Mouse (Mus musculus) urinary bladder, postnatal 25 days (tissue): Measurements from ENCODE around the gene Gamt.
"Not testable (repeated sequence)": the region's sequence is repeated elsewhere in the genome, so short reads cannot be mapped to it uniquely, and the experiment has no call there.

Source experiments
- DNase-seq: peaks from one replicate; pipeline ENCODE4 v3.0.0; 2022; ENCODE audit warnings: low spot score

The Gamt gene

GRCm38 (mm10) chr10:80258752-80259462 is 1.9 kb downstream of the Gamt start:
- DNase-seq = no peak

GRCm38 (mm10) chr10:80257936-80258335 is 2.9 kb downstream of the Gamt start:
- DNase-seq = no peak

GRCm38 (mm10) chr10:80255881-80256535 is 4.8 kb downstream of the Gamt start:
- DNase-seq = no peak

GRCm38 (mm10) chr10:80254331-80255297 is 6.2 kb downstream of the Gamt start:
- no peak for DNase-seq

- DNase-seq = no peak
Measured at GRCm38 (mm10) chr10:80253551-80253950, 7.3 kb downstream of the Gamt start.

GRCm38 (mm10) chr10:80252493-80253274 is 8.1 kb downstream of the Gamt start:
- DNase-seq = no peak

GRCm38 (mm10) chr10:80252011-80252410 is 8.8 kb downstream of the Gamt start:
- no peak for DNase-seq

GRCm38 (mm10) chr10:80250573-80250972 is 10.2 kb downstream of the Gamt start:
- no peak for DNase-seq

GRCm38 (mm10) chr10:80250059-80250458 is 10.8 kb downstream of the Gamt start:
- DNase-seq = no peak

- peak; percentile 91 for DNase-seq
Measured at GRCm38 (mm10) chr10:80248971-80249640, 11.7 kb downstream of the Gamt start, which contains the start of gene Ndufs7. Gene Ndufs7 (plus strand): TSS chr10:80249121.

- not testable (repeated sequence) for DNase-seq
Measured at GRCm38 (mm10) chr10:80248437-80248836, 12.4 kb downstream of the Gamt start.

GRCm38 (mm10) chr10:80247849-80248248 is 13.0 kb downstream of the Gamt start:
- DNase-seq = no peak

- DNase-seq = peak; percentile 73
Measured at GRCm38 (mm10) chr10:80245600-80245999, 15.2 kb downstream of the Gamt start.

- DNase-seq = no peak
Measured at GRCm38 (mm10) chr10:80244791-80245399, 15.9 kb downstream of the Gamt start.

GRCm38 (mm10) chr10:80242607-80243006 is 18.2 kb downstream of the Gamt start:
- DNase-seq = no peak

GRCm38 (mm10) chr10:80242088-80242487 is 18.7 kb downstream of the Gamt start:
- no peak for DNase-seq

- DNase-seq = no peak
Measured at GRCm38 (mm10) chr10:80239791-80240190, 21.0 kb downstream of the Gamt start.

GRCm38 (mm10) chr10:80238306-80238705 is 22.5 kb downstream of the Gamt start:
- DNase-seq = no peak

- DNase-seq = no peak
Measured at GRCm38 (mm10) chr10:80237020-80237419, 23.8 kb downstream of the Gamt start.

- DNase-seq = no peak
Measured at GRCm38 (mm10) chr10:80236145-80236825, 24.5 kb downstream of the Gamt start.
